Mouse (Mus musculus) myocyte (in vitro differentiated cells): ENCODE data around the gene Gm364.

Experiments used
- MYOD1 ChIP-seq, 3 experiments: IDR thresholded peaks; one replicate each; pipeline ENCODE4 v1.6.1; 2011; ENCODE audit warnings: control low read depth in 2 of 3, low read depth in 2 of 3, mild to moderate bottlenecking in 2 of 3, moderate library complexity in 1 of 3; ENCODE audit not compliant: insufficient read length in 2 of 3, control insufficient read depth in 1 of 3
- POLR2A ChIP-seq: IDR thresholded peaks from one replicate; pipeline ENCODE4 v1.6.1; 2011; ENCODE audit warnings: low read depth, mild to moderate bottlenecking, control low read depth, moderate library complexity; ENCODE audit not compliant: insufficient read length
- TCF3 ChIP-seq: IDR thresholded peaks from one replicate; pipeline ENCODE4 v1.6.1; 2011; ENCODE audit warnings: low read depth, control low read depth; ENCODE audit not compliant: insufficient read length
- USF1 ChIP-seq: IDR thresholded peaks from one replicate; pipeline ENCODE4 v1.6.1; 2011; ENCODE audit warnings: low read depth, mild to moderate bottlenecking, control low read depth, moderate library complexity

- TF ChIP-seq POLR2A (no peak), USF1 (no peak), TCF3 (no peak), MYOD1 (IDR thresholded peaks at IDR 0.05; ENCODE audit: control insufficient read depth in 1 of 3, insufficient read length in 2 of 3, low read depth in 2 of 3) (no peak)
These were observed 30.4 kb upstream of the Gm364 start for GRCm38 (mm10) chrX:57378579-57378978.
